Mouse (Mus musculus): ENCODE data around the gene Sfta2. TPM values are rescaled to one million over a fixed set of nuclear protein-coding genes. Genes with fewer than 3 reads are reported as not detected.

Gene Sfta2
- polyA plus RNA-seq, 1 experiment from 2014 or later, result not detected

GRCm38 (mm10) chr17:35698501-35698883, 97.1 kb downstream of the Sfta2 start:
- Histone ChIP-seq H3K4me2 (peak overlapping the region; percentile 83), H3K9ac (replicated peaks) (peak overlapping the region; percentile 59), H3K36me3 (peaks cover 11% of the 10 kb centered on the region), H3K9me3 (replicated peaks) (no peaks in the 10 kb centered on the region), H3K27me3 (replicated peaks) (no peaks in the 10 kb centered on the region), H3K4me1 (peaks cover 62% of the 10 kb centered on the region), H3K4me3 (replicated peaks) (peak overlapping the region; percentile 43), H3K27ac (replicated peaks) (peak overlapping the region; percentile 98)
- no peak for ATAC-seq (ENCODE audit: low FRiP score)
- 16% methylated on average over 5 of the region's 5 CpGs for WGBS

- Histone ChIP-seq H3K9me3 (replicated peaks) (no peaks in the 10 kb centered on the region), H3K9ac (replicated peaks) (peak overlapping the region; percentile 84), H3K36me3 (0 out of 2 replicates have a peak, but pooled peaks cover 7% of the 10 kb centered on the region), H3K4me2 (peak overlapping the region; percentile 83), H3K4me3 (replicated peaks) (peak overlapping the region; percentile 68), H3K27me3 (replicated peaks) (no peaks in the 10 kb centered on the region), H3K27ac (replicated peaks) (peak overlapping the region; percentile 98), H3K4me1 (peaks cover 76% of the 10 kb centered on the region)
- ATAC-seq (ENCODE audit: low FRiP score), result peak; percentile 21
- under 1% methylated on average over 19 of the region's 19 CpGs for WGBS
Measured at GRCm38 (mm10) chr17:35699919-35700318, 98.6 kb downstream of the Sfta2 start.

Other genes with a start within 250 kb of the Sfta2 start
- 1.7 and 3.7 TPM in 2 replicates for gene H2-Q4, start 221.9 kb upstream of the Sfta2 start, polyA plus RNA-seq (2015; fragmentation: Nextera tagmentation; extraction: Ambion mirVana)
- 0.95 and 3.7 TPM in 2 replicates for gene H2-Q6, start 176.7 kb upstream of the Sfta2 start, polyA plus RNA-seq (2015; fragmentation: Nextera tagmentation; extraction: Ambion mirVana)
- 5.6 and 12.6 TPM in 2 replicates for gene H2-Q7, start 162.4 kb upstream of the Sfta2 start, polyA plus RNA-seq (2015; fragmentation: Nextera tagmentation; extraction: Ambion mirVana)
- 0.36 and 0.79 TPM in 2 replicates for gene H2-Q10, start 131.5 kb upstream of the Sfta2 start, polyA plus RNA-seq (2015; fragmentation: Nextera tagmentation; extraction: Ambion mirVana)
- not detected in 2 replicates for gene Pou5f1, start 95.5 kb upstream of the Sfta2 start, polyA plus RNA-seq (2015; fragmentation: Nextera tagmentation; extraction: Ambion mirVana)
- gene Tcf19, start 84.7 kb upstream of the Sfta2 start, polyA plus RNA-seq (2015; fragmentation: Nextera tagmentation; extraction: Ambion mirVana), result 14.4 and 27.5 TPM in 2 replicates
- 5.1 and 7.9 TPM in 2 replicates for gene Cchcr1, start 84.4 kb upstream of the Sfta2 start, polyA plus RNA-seq (2015; fragmentation: Nextera tagmentation; extraction: Ambion mirVana)
- 0.81 and 0.96 TPM in 2 replicates for gene Psors1c2, start 68.3 kb upstream of the Sfta2 start, polyA plus RNA-seq (2015; fragmentation: Nextera tagmentation; extraction: Ambion mirVana)
- 0.08 TPM in 1 of 2 replicates, not detected in the other for gene Cdsn, start 49.4 kb upstream of the Sfta2 start, polyA plus RNA-seq (2015; fragmentation: Nextera tagmentation; extraction: Ambion mirVana)
- not detected in 2 replicates for gene 2300002M23Rik, start 34.1 kb upstream of the Sfta2 start, polyA plus RNA-seq (2015; fragmentation: Nextera tagmentation; extraction: Ambion mirVana)
- gene Gm9573, start 25.1 kb downstream of the Sfta2 start, polyA plus RNA-seq (2015; fragmentation: Nextera tagmentation; extraction: Ambion mirVana), result not detected in 2 replicates
- gene Mucl3, start 42.1 kb downstream of the Sfta2 start, polyA plus RNA-seq (2015; fragmentation: Nextera tagmentation; extraction: Ambion mirVana), result 0.22 TPM in 1 of 2 replicates, not detected in the other
- gene Vars2, start 66.0 kb downstream of the Sfta2 start, polyA plus RNA-seq (2015; fragmentation: Nextera tagmentation; extraction: Ambion mirVana), result 12.8 and 17.9 TPM in 2 replicates
- 24.1 and 30.7 TPM in 2 replicates for gene Gtf2h4, start 72.2 kb downstream of the Sfta2 start, polyA plus RNA-seq (2015; fragmentation: Nextera tagmentation; extraction: Ambion mirVana)
- gene Ddr1, start 103.1 kb downstream of the Sfta2 start, polyA plus RNA-seq (2015; fragmentation: Nextera tagmentation; extraction: Ambion mirVana), result 73.8 and 76.4 TPM in 2 replicates
- 14.9 and 15.5 TPM in 2 replicates for gene Ier3, start 220.1 kb downstream of the Sfta2 start, polyA plus RNA-seq (2015; fragmentation: Nextera tagmentation; extraction: Ambion mirVana)
- gene Flot1, start 221.7 kb downstream of the Sfta2 start, polyA plus RNA-seq (2015; fragmentation: Nextera tagmentation; extraction: Ambion mirVana), result 131 and 141 TPM in 2 replicates
- 1,339 and 1,471 TPM in 2 replicates for gene Tubb5, start 236.8 kb downstream of the Sfta2 start, polyA plus RNA-seq (2015; fragmentation: Nextera tagmentation; extraction: Ambion mirVana)
- gene Mdc1, start 240.0 kb downstream of the Sfta2 start, polyA plus RNA-seq (2015; fragmentation: Nextera tagmentation; extraction: Ambion mirVana), result 7.9 and 9.7 TPM in 2 replicates